Mouse (Mus musculus) ES-Bruce4 (cell line): Measurements from ENCODE around the gene Gm4869.

Experiments
- CTCF ChIP-seq: IDR thresholded peaks from one replicate; pipeline ENCODE4 v1.8.1; 2011; ENCODE audit warnings: low read depth, low read length
- EP300 ChIP-seq: IDR thresholded peaks from 2 replicates; pipeline ENCODE4 v1.6.1; 2011; ENCODE audit warnings: low read depth, low read length; ENCODE audit not compliant: insufficient read depth

DNA sequence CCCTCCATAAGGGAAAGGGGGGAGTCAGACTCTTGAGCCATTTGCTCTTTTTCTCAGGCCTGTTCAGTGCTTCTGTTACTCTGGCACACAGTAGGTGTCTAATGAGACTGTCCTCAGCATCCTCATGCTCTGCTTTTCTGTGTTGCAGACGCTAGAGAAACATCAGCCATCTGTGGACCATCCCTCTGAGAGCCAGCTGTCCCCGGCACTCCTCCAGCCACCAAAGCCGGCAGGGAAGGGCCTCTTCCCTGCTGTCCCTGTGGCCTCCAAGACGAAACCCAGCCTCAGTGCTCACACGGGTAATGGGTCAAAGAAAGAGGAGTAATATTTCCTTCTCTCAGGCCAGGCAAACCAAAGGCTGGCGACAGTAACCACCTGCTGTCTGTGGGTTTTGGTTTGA, 45.7 kb downstream of the Gm4869 start:
- no peak for TF ChIP-seq CTCF
- TF ChIP-seq EP300, result no peak
